Mouse (Mus musculus) limb, embryonic 12.5 days (tissue): ENCODE data around the gene Polh. TPM values are rescaled to one million over a fixed set of nuclear protein-coding genes. Genes with fewer than 3 reads are reported as not detected.

Experiments
- ATAC-seq: fragments of 200-750 bp; cut with Nextera tagmentation; 2 replicates; pipeline ENCODE4 v1.8.0; 2017; ENCODE audit warnings: low read depth, moderate TSS enrichment; ENCODE audit not compliant: insufficient number of reproducible peaks, insufficient read depth, low FRiP score, low TSS enrichment
- H3K27ac ChIP-seq: fragments of 300-500 bp; sonication (generic); 2 replicates; pipeline ENCODE4 v1.5.1; 2016; ENCODE audit warnings: mild to moderate bottlenecking, moderate library complexity
- H3K27me3 ChIP-seq: fragments of 300-500 bp; sonication (generic); 2 replicates; pipeline ENCODE4 v1.6.1; 2016; ENCODE audit warnings: mild to moderate bottlenecking, moderate library complexity
- H3K36me3 ChIP-seq: fragments of 300-500 bp; sonication (generic); 2 replicates; pipeline ENCODE4 v1.6.1; 2016; ENCODE audit warnings: mild to moderate bottlenecking, moderate library complexity
- H3K4me1 ChIP-seq: fragments of 300-500 bp; sonication (generic); replicated peaks from 2 replicates; pipeline ENCODE4 v1.6.1; 2016
- H3K4me2 ChIP-seq: fragments of 300-500 bp; sonication (generic); 2 replicates; pipeline ENCODE4 v1.6.1; 2016; ENCODE audit warnings: mild to moderate bottlenecking, moderate library complexity
- H3K4me3 ChIP-seq: fragments of 300-500 bp; sonication (generic); replicated peaks from 2 replicates; pipeline ENCODE4 v1.5.1; 2016; ENCODE audit warnings: mild to moderate bottlenecking
- H3K9ac ChIP-seq: fragments of 300-500 bp; sonication (generic); replicated peaks from 2 replicates; pipeline ENCODE4 v1.6.1; 2016; ENCODE audit warnings: mild to moderate bottlenecking, moderate library complexity
- H3K9me3 ChIP-seq: fragments of 300-500 bp; sonication (generic); 2 replicates; pipeline ENCODE4 v1.6.1; 2016; ENCODE audit warnings: mild to moderate bottlenecking, moderate library complexity
- WGBS: fragments of 180-500 bp; shearing (Covaris S2); methylation state at CpG from one replicate; pipeline ENCODE4 v1.1.7; 2016; 5-methylcytosine and 5-hydroxymethylcytosine counted together
- polyA plus RNA-seq: library from polyadenylated mRNA; unstranded; fragments of >200 nt; fragmentation: Nextera tagmentation; extraction: Ambion mirVana; gene quantifications from 2 replicates; pipeline ENCODE4 v1.2.1, GENCODE M21; 2016

Polh gene
- polyA plus RNA-seq, 1 experiment from 2014 or later = 16.0 TPM

DNA sequence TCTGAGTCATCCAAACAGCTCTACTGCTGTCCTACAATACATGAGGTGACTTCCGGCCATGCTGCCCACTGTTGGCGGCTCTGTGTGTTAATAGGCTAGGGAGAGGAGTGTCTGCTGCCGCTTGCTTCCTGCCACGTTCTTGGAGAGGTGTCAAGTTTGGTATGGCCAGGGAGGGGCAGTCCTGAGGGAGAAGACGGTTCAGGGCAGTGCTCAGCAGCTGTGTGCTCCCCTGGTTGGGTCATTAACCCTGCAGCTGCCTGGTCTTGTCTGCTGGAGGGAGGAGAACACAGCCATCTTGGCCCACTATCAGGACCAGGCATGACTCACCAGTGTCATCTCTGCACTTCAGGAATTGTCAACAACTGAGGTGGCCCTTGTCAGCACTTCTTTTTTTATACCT is 34.1 kb downstream of the Polh start:
- H3K36me3 ChIP-seq = peaks cover 98% of the 10 kb centered on the region
- ATAC-seq = no peak
- no peak overlapping the region for H3K27ac ChIP-seq
- WGBS = 61% methylated on average over 5 of the region's 5 CpGs
- H3K4me3 ChIP-seq = no peak overlapping the region
- no peaks in the 10 kb centered on the region for H3K9me3 ChIP-seq
- no peaks in the 10 kb centered on the region for H3K27me3 ChIP-seq
- no peak overlapping the region for H3K4me2 ChIP-seq
- H3K9ac ChIP-seq = no peak overlapping the region
- H3K4me1 ChIP-seq = no peaks in the 10 kb centered on the region

DNA sequence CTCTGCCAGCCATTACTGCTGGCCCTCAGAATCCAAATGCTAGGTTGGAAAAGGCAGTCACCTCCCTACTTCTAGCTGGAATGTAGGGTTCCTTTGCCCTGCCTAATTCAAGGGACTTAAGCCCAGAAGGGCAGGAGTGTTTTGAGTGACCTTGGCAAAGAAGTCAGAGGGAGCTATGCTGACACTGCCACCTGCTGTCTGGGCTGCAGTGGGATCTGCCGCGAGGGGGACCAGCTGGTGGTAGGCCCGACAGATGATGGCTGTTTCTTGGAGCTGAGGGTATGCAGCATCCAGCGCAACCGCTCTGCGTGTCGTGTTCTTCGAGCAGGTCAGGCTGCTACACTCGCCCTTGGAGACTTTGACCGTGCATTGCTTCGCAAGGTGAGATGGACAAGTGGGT is 35.4 kb downstream of the Polh start:
- 87% methylated on average over 11 of the region's 11 CpGs for WGBS
- H3K9ac ChIP-seq = no peak overlapping the region
- H3K9me3 ChIP-seq = no peaks in the 10 kb centered on the region
- no peak for ATAC-seq
- no peak overlapping the region for H3K4me3 ChIP-seq
- H3K36me3 ChIP-seq = peaks cover 91% of the 10 kb centered on the region
- H3K27ac ChIP-seq = no peak overlapping the region
- no peaks in the 10 kb centered on the region for H3K27me3 ChIP-seq
- H3K4me2 ChIP-seq = no peak overlapping the region
- peaks cover 12% of the 10 kb centered on the region for H3K4me1 ChIP-seq

DNA sequence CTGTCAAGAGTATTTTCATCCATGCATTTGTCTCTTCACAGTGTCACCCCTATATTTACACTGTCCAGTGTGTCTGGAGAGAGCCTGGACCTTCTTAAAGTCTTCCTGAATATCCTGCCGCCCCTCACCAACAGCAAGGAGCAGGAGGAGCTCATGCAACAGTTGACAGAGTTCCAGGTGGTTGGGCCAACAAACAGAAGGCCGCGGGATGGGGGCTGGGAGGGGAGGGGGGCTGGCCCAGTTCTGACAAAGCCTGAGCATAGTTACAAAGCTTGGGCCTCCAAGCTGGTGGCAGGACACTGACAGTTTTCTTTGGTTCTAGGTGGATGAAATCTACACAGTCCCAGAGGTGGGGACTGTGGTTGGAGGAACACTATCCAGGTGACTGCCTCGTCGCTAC is 36.2 kb downstream of the Polh start:
- H3K36me3 ChIP-seq = peaks cover 86% of the 10 kb centered on the region
- no peak overlapping the region for H3K27ac ChIP-seq
- no peak for ATAC-seq
- H3K9me3 ChIP-seq = no peaks in the 10 kb centered on the region
- peaks cover 17% of the 10 kb centered on the region for H3K4me1 ChIP-seq
- no peaks in the 10 kb centered on the region for H3K27me3 ChIP-seq
- H3K9ac ChIP-seq = no peak overlapping the region
- H3K4me2 ChIP-seq = no peak overlapping the region
- no peak overlapping the region for H3K4me3 ChIP-seq
- 79% methylated on average over 5 of the region's 5 CpGs for WGBS

DNA sequence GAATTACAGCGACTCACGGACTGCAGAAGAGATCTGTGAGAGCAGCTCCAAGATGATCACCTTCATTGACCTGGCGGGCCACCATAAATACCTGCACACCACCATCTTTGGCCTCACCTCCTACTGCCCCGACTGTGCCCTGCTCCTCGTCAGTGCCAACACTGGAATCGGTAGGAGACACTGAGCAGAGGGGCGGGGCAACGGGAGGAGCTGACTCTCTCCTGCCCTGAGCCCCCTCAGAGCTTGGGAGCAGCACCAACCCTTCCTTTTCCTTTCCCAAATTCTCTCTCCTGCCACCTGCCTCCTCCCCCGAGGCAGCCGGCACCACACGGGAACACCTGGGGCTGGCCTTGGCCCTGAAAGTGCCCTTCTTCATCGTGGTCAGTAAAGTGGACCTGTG is 37.0 kb downstream of the Polh start:
- no peak overlapping the region for H3K4me3 ChIP-seq
- H3K9ac ChIP-seq = no peak overlapping the region
- H3K36me3 ChIP-seq = peaks cover 78% of the 10 kb centered on the region
- ATAC-seq = no peak
- 91% methylated on average over 12 of the region's 12 CpGs for WGBS
- no peak overlapping the region for H3K27ac ChIP-seq
- peaks cover 17% of the 10 kb centered on the region for H3K4me1 ChIP-seq
- H3K9me3 ChIP-seq = no peaks in the 10 kb centered on the region
- no peaks in the 10 kb centered on the region for H3K27me3 ChIP-seq
- no peak overlapping the region for H3K4me2 ChIP-seq

DNA sequence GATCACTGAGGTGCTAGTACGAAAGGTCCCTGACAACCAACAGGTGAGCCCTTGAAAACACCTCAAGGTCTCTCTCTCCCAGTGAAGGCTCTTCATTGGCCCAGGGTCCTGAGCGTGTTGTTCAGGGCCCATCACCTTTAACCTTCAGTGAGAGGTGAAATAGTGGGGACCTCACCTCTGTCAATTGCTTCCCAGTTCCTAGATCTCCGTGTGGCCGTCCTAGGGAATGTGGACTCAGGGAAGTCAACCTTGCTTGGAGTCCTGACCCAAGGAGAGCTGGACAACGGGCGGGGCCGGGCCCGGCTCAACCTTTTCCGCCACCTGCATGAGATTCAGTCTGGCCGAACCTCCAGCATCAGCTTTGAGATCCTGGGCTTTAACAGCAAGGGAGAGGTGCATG is 37.7 kb downstream of the Polh start:
- Histone ChIP-seq H3K27ac (no peak overlapping the region), H3K4me2 (no peak overlapping the region), H3K4me3 (no peak overlapping the region), H3K36me3 (peaks cover 71% of the 10 kb centered on the region), H3K9ac (no peak overlapping the region), H3K27me3 (no peaks in the 10 kb centered on the region), H3K9me3 (no peaks in the 10 kb centered on the region), H3K4me1 (peaks cover 19% of the 10 kb centered on the region)
- 93% methylated on average over 10 of the region's 10 CpGs for WGBS
- ATAC-seq = no peak

DNA sequence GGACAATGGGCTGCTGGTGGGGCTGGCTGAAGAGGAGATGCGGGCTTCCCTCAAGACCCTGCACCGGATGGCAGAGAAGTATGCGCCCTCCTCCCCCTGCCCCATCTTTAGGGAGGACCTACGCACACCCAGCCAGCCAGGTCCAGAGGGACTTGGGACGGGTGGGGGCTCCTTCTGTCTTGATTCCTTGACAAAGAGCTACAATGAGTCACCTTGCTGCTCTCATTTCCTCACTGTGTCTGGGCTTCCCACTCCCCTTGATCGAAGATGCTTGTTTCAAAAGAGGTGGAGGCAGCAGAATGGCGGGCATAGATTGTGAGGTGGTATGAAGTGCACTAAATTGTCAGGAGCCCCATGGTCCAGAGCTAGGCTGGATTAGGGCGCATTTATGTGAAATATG is 38.1 kb downstream of the Polh start:
- no peak overlapping the region for H3K27ac ChIP-seq
- no peak overlapping the region for H3K4me3 ChIP-seq
- 94% methylated on average over 8 of the region's 8 CpGs for WGBS
- H3K4me2 ChIP-seq = no peak overlapping the region
- H3K27me3 ChIP-seq = no peaks in the 10 kb centered on the region
- peaks cover 22% of the 10 kb centered on the region for H3K4me1 ChIP-seq
- peaks cover 66% of the 10 kb centered on the region for H3K36me3 ChIP-seq
- no peak overlapping the region; the same call in 1 of the 2 replicates for H3K9ac ChIP-seq
- no peak for ATAC-seq
- H3K9me3 ChIP-seq = no peaks in the 10 kb centered on the region

DNA sequence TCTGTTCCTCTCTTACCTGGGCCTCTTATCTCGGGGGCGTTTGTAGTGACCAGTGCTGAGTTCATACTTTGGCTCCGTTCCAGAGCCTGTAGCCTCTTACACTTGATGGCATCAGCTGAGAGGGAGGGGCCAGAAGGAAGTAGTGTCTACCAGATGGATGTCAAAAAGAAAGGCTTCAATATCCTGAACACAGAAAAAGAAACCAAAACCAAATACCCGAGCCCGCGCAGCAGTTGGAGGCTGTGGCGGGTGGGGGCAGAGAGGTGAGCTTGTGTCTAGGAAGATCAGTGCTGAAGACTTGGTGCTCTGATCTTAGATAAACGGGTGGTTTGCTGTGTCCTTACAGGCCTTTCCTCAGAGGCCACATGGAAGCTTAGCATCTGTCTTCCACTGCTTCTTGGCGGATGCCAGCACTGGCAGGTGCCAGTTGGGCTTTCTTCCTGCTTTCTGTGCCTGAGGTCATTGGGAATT is 39.5 kb downstream of the Polh start:
- Histone ChIP-seq H3K4me1 (peaks cover 22% of the 10 kb centered on the region), H3K36me3 (peaks cover 53% of the 10 kb centered on the region), H3K27me3 (no peaks in the 10 kb centered on the region), H3K9ac (no peak overlapping the region), H3K27ac (no peak overlapping the region), H3K9me3 (no peaks in the 10 kb centered on the region), H3K4me2 (0 out of 2 replicates have a peak overlapping the region, but pooled peaks have one; percentile 83), H3K4me3 (0 out of 2 replicates have a peak overlapping the region, but pooled peaks have one; percentile 3)
- 89% methylated on average over 9 of the region's 9 CpGs for whole genome bisulfite sequencing
- no peak for ATAC-seq

DNA sequence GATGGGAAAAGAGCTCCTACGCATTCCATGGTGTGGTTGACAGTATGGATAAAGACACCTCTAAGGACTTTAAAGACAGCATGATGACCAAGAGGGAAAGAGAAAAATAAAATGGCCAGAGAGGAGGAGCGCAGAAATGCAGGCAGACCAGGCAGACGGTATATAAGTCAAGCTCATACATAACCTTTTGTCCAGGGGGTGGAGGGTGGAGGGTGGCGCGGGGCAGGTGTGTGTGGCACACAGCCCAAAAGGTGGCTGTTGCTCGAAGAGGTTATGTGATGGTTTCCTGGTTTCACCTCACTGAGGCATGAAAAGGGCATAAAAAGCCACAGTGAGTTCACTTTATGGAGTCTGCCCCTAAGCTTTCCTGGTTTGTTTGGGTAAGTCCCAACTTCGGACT is 39.9 kb downstream of the Polh start:
- Histone ChIP-seq H3K27me3 (no peaks in the 10 kb centered on the region), H3K4me2 (peak overlapping the region; percentile 83; the same call in 1 of the 2 replicates), H3K4me1 (peaks cover 22% of the 10 kb centered on the region), H3K9ac (no peak overlapping the region), H3K4me3 (no peak overlapping the region), H3K9me3 (no peaks in the 10 kb centered on the region), H3K36me3 (peaks cover 48% of the 10 kb centered on the region), H3K27ac (no peak overlapping the region)
- WGBS = 96% methylated on average over 7 of the region's 7 CpGs
- no peak for ATAC-seq

DNA sequence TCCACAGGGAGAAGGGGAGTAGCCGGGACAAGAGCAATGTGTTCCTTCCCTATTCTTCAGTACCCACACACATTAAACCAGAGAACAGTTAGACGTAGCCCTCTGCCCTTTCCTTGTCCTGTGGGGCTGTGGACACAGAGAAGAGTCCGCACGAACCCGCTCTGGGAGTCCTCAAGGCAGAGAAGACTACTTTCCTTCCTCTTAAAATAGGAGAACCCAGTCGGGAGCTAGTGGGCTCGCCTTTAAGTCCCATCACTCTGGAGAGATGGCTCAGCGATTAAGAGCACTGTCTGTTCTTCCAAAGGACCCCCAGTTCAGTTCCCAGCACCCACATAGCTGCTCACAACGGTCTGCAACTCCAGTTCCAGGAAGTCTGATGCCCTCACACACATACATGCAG is 40.7 kb downstream of the Polh start:
- H3K9me3 ChIP-seq = no peaks in the 10 kb centered on the region
- peak overlapping the region; percentile 73 for H3K4me3 ChIP-seq
- peak overlapping the region; percentile 83 for H3K4me2 ChIP-seq
- no peaks in the 10 kb centered on the region for H3K27me3 ChIP-seq
- peak overlapping the region; percentile 67 for H3K9ac ChIP-seq
- peak overlapping the region; percentile 77; the same call in 1 of the 2 replicates for H3K27ac ChIP-seq
- peaks cover 22% of the 10 kb centered on the region for H3K4me1 ChIP-seq
- peaks cover 40% of the 10 kb centered on the region for H3K36me3 ChIP-seq
- no peak for ATAC-seq
- WGBS = 50% methylated on average over 9 of the region's 9 CpGs

DNA sequence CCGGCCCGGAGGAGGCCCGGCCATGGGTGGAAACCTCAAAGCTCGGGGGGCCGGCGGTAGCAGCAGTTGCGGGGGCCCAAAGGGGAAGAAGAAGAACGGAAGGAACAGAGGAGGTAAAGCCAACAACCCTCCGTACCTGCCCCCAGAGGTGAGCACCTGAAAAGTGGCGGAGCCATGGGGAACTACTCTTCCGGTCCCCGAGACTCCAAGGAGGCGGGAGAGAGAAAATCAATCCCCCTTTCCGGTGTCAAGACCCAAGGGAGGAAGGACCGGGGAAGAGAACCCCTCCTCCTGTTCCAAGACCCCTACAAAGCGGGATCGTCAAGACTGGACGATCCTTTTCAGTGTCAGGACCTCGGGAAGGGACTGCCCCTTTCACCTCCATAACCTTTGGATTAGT is 41.3 kb downstream of the Polh start:
- H3K27me3 ChIP-seq = no peaks in the 10 kb centered on the region
- no peaks in the 10 kb centered on the region for H3K9me3 ChIP-seq
- H3K36me3 ChIP-seq = peaks cover 35% of the 10 kb centered on the region
- peak overlapping the region; percentile 77 for H3K27ac ChIP-seq
- H3K4me3 ChIP-seq = peak overlapping the region; percentile 73
- peaks cover 22% of the 10 kb centered on the region for H3K4me1 ChIP-seq
- ATAC-seq = no peak; the same call in 1 of the 2 replicates
- under 1% methylated on average over 19 of the region's 19 CpGs for WGBS
- H3K4me2 ChIP-seq = peak overlapping the region; percentile 83
- H3K9ac ChIP-seq = peak overlapping the region; percentile 67

DNA sequence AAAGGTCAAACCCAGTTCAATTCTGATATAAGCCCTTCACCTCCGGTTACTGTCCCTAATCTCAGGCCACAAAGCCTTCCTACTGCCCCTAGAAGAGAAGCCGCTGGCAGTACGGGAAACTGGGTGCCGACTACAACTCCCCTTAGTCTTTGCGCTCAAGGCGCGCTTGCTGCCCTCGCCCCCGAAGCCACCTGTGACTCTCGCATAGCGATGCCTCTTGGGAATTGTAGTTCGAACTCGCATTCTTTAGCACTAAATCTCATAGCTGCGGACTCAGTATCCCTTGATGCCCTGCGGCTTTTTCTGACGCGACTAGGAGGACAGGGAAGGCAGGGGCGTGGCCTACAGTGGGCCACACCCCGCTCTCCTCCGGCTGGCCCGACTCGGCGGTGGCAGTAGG is 41.8 kb downstream of the Polh start, which contains the start of gene Gtpbp2:
Gene Gtpbp2, plus strand, starts transcription at position 347 of the 400 bp plus-strand sequence.
- Histone ChIP-seq H3K27ac (peak within 1 kb of the TSS; percentile 89), H3K4me1 (peaks cover 22% of the 10 kb centered on the region), H3K4me2 (peak within 1 kb of the TSS; percentile 83), H3K36me3 (peaks cover 30% of the 10 kb centered on the region), H3K4me3 (peak within 1 kb of the TSS; percentile 73), H3K9ac (peak within 1 kb of the TSS; percentile 67), H3K27me3 (no peaks in the 10 kb centered on the region), H3K9me3 (no peaks in the 10 kb centered on the region)
- peak; percentile 92 for ATAC-seq
- WGBS = 1% methylated on average over 23 of the region's 23 CpGs

DNA sequence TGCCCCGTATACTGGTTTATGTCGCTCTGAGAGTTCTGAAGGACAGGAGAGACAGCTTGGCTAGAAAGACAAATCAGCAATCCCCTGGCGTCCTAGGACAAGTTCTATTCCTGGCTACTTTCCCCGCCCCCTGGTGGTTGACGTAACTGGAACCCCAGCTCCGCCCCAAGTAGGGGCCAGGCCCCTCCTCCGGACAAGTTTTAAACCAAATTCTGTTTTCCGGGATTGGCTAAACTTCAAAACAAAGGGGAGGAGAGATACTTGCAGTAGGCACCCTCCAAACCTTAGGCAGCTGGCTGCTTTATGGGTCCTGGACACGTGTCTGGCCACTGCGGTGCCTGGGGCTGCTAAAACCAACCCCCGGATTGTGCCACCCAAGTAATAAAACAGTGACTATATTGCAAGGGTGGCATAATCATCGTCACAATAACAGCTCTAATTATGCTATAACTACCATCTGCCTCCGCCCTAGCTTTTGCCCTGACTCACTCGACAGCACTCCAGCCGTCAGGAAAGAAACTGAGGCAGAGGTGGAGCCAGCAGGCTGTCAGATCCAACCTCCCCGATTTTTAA is 42.3 kb downstream of the Polh start:
- Histone ChIP-seq H3K4me3 (peak overlapping the region; percentile 73), H3K4me2 (peak overlapping the region; percentile 83), H3K9ac (peak overlapping the region; percentile 67), H3K36me3 (peaks cover 25% of the 10 kb centered on the region), H3K27ac (peak overlapping the region; percentile 89), H3K4me1 (peaks cover 22% of the 10 kb centered on the region), H3K27me3 (no peaks in the 10 kb centered on the region), H3K9me3 (no peaks in the 10 kb centered on the region)
- WGBS = under 1% methylated on average over 16 of the region's 16 CpGs
- ATAC-seq = peak; percentile 67
